8 mouse cellular contexts compared by ENCODE assay signal in the genomic region with DNA sequence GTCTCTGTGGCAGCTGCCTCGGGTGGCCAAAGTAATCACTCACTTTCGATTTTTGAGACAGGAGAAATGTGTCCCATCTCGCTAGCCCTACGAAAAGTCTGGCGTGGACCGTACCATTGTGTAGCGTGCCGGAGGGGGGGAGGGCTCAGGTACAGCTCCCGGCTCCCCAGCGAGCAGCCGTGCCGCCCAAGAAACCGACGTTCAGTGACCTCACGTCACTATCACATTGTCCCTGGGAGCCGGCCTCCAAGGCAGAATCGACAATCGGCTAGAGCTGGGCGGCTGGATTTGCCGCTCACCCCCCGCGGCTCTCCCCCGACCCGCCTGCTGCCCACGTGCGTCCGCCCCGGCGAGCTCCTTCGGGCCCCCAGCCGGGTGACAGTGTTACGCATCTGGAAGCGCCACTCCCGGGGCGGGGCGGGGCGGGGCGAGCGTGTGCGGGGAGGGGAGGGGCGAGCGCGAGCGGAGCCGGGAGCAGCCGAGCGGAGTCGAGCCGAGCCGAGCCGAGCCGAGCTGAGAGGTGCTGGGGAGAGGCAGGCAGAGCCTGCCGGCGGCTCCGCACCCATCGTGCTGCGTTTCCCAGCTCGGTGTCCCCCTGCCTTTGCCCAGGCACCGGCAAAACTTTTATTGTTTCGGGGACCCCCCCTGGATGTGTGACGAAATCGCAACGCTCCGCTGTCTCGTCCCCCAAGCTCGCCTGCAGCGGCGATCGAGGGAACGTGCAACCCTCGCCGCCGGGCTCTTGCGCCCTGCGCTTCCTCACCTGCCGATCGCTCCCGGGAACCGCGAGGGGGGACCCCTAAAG. TPM values are rescaled to one million over a fixed set of nuclear protein-coding genes. Genes with fewer than 3 reads are reported as not detected.
DNase-seq lines count a peak whose midpoint lies in the region; TF ChIP-seq lines count a peak whose summit lies in the region.

A gene (plus strand): TSS at position 471 of the 805 bp plus-strand sequence.

- no peak for TF ChIP-seq CTCF in cortical plate, adult 2 months (IDR thresholded peaks at IDR 0.05; ENCODE audit: extremely low read depth, insufficient read depth, low read length)
- TF ChIP-seq CTCF in left cerebral cortex, adult 2 months (IDR thresholded peaks at IDR 0.05) = no peak

- peak; percentile 88; the same call in 1 of the 2 replicates for TF ChIP-seq POLR2A in cortical plate, adult 2 months (IDR thresholded peaks at IDR 0.05; ENCODE audit: extremely low read depth, insufficient read depth, low read length)

- peak within 1 kb of the TSS; percentile 99 for H3K27ac ChIP-seq in cortical plate, adult 2 months (ENCODE audit: insufficient read depth, low read length)
- H3K27ac ChIP-seq in left cerebral cortex, adult 2 months = peak within 1 kb of the TSS; percentile 100
- peak within 1 kb of the TSS; percentile 88 for H3K27ac ChIP-seq in macrophage

- intact Hi-C loops in left cerebral cortex, adult 2 months (cut with DNase I) = loop anchor here (2.0 to 10.0 kb wide), 4 partner anchors 60 to 278 kb away; a partner anchor contains a TSS

- no peaks in the 10 kb centered on the region for H3K36me3 ChIP-seq in macrophage (ENCODE audit: inconsistent target)

- H3K4me1 ChIP-seq in cortical plate, adult 2 months (ENCODE audit: control insufficient read depth, insufficient read depth, low read length) = no peaks in the 10 kb centered on the region

- DNase-seq in adipocyte (ENCODE audit: low spot score) = peak; percentile 94
- peak; percentile 82 to 89 for DNase-seq in gastrocnemius, adult 8-10 months (ENCODE audit: low spot score in 2 of 2)
- peak; percentile 56 for DNase-seq in hindlimb bud, embryonic 11.5 days (ENCODE audit: extremely low spot score, low read depth, low spot score)
- DNase-seq in left cerebral cortex, adult 2 months (ENCODE audit: extremely low spot score in 1 of 2, low spot score in 2 of 2) = peak; percentile 88 to 90
- DNase-seq in retina, postnatal 7 days (ENCODE audit: low read depth, low spot score) = peak; percentile 96
- DNase-seq in urinary bladder, adult 18-20 months (ENCODE audit: low spot score in 2 of 2) = peak; percentile 84 to 89

- no peaks in the 10 kb centered on the region for H3K79me2 ChIP-seq in macrophage (ENCODE audit: inconsistent target)

- peak within 1 kb of the TSS; percentile 84 for H3K4me3 ChIP-seq in cortical plate, adult 2 months (ENCODE audit: insufficient read depth, low read length)
- H3K4me3 ChIP-seq in left cerebral cortex, adult 2 months = peak within 1 kb of the TSS; percentile 95
- H3K4me3 ChIP-seq in macrophage (ENCODE audit: inconsistent target) = peak within 1 kb of the TSS; percentile 90

- WGBS in macrophage (ENCODE audit: missing documents) = under 1% methylated on average over 74 of the region's 80 CpGs

RNA-seq across cellular contexts. Expression of the gene that starts here (rescaled TPM):
- polyA plus RNA-seq in cortical plate, adult 2 months (2012; rRNA removed) = 35.3 and 37.7 TPM in 2 replicates
- 100 to 1,000 TPM; 102 to 132 (median 111) TPM for total RNA-seq in gastrocnemius, adult 8-10 months (2022)
- total RNA-seq in left cerebral cortex, adult 2 months (2021) = 10 to 100 TPM; 83.4 to 87.6 TPM
- total RNA-seq in macrophage (2018; cell fraction: chromatin; rRNA removed) = 1 to 10 TPM in 4 of 26 experiments, under 1 TPM in 21, not detected in 1; 0.06 to 2.9 (median 0.26) TPM
- total RNA-seq in macrophage (2018; cell fraction: cytosol; rRNA removed) = under 1 TPM; 0.11 to 0.52 (median 0.23) TPM
- 1 to 10 TPM in 2 of 26 experiments, under 1 TPM in 24; 0.23 to 1.4 (median 0.39) TPM for total RNA-seq in macrophage (2018; cell fraction: nucleus; rRNA removed)
- polyA plus RNA-seq in macrophage (2018) = 0.16 to 0.44 TPM (median 0.20 TPM) in 3 replicates

Comparison
In these comparisons a context has a peak if more than half of its experiments do, and no peak if none do; other contexts are left out.
1. Peak in every context shown above with its lines: DNase-seq, H3K4me3 ChIP-seq and H3K27ac ChIP-seq.
2. RNA of the gene that starts here (polyA plus RNA-seq): 35.3 to 37.7 TPM in cortical plate, adult 2 months; 0.16 to 0.44 TPM in macrophage; every median in the first group is over 10 times any median in the second.